ENCODE assay signal across 28 mouse cellular contexts in the genomic region with DNA sequence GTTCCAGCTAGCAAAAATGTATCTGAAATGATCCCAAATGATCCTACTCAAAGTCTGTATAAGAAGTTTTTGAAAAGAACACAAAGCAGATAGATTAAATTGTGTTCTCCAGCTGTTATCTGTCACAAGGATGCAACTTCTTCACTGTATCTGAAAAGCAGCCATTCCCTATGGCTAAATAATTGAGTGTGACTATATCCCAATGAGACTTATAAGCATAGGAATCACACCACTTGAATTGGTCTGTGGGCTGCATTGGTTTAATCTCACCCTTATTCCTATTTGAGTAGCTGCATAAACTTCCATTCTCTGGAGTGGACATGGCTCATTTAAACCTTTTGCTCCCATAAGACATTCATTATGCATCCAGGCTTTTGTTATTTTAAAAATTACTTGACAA.
"Had no signal": no experiment of that assay in that cellular context is flagged by ENCODE, and none has a peak within 500 bp of the region (broad histone marks: within the 10 kb centered on the region; RNA-seq: fewer than 3 reads in every experiment).

No protein-coding gene starts in this region.

- H3K27me3 ChIP-seq: embryonic facial prominence, embryonic 12.5 days; embryonic facial prominence, embryonic 13.5 days; embryonic facial prominence, embryonic 15.5 days; forebrain, embryonic 12.5 days; forebrain, embryonic 13.5 days; forebrain, embryonic 15.5 days had no signal

- H3K36me3 ChIP-seq: embryonic facial prominence, embryonic 10.5 days; embryonic facial prominence, embryonic 12.5 days; embryonic facial prominence, embryonic 13.5 days; embryonic facial prominence, embryonic 15.5 days; forebrain, embryonic 10.5 days; forebrain, embryonic 12.5 days; forebrain, embryonic 15.5 days had no signal

- H3K4me1 ChIP-seq: embryonic facial prominence, embryonic 10.5 days; embryonic facial prominence, embryonic 15.5 days; forebrain, embryonic 10.5 days; forebrain, embryonic 12.5 days; forebrain, embryonic 13.5 days; forebrain, embryonic 15.5 days had no signal

- H3K4me3 ChIP-seq: embryonic facial prominence, embryonic 10.5 days; embryonic facial prominence, embryonic 12.5 days; embryonic facial prominence, embryonic 13.5 days; embryonic facial prominence, embryonic 15.5 days; erythroblast, embryonic 14.5 days; forebrain, embryonic 10.5 days; forebrain, embryonic 12.5 days; forebrain, embryonic 13.5 days; forebrain, embryonic 15.5 days; gastrocnemius, adult 2 months; heart, adult 2 months had no signal

- DNase-seq: cerebellum, adult 2 months; cerebellum, adult 8-10 months; cerebellum, adult 9-10 months; cerebellum, adult 9-11 months; cerebellum, postnatal 10 days; cerebellum, postnatal 14 days; cerebellum, postnatal 25 days; cerebellum, postnatal 36 days; forebrain, postnatal 0 days; gastrocnemius, adult 2 months; gastrocnemius, postnatal 10 days; gastrocnemius, postnatal 14 days; gastrocnemius, postnatal 25 days; gastrocnemius, postnatal 36 days; heart, adult 11 months; heart, adult 18-20 months; heart, adult 2 months had no signal

- H3K27ac ChIP-seq: embryonic facial prominence, embryonic 10.5 days; embryonic facial prominence, embryonic 12.5 days; embryonic facial prominence, embryonic 13.5 days; embryonic facial prominence, embryonic 15.5 days; forebrain, embryonic 10.5 days; forebrain, embryonic 12.5 days; forebrain, embryonic 13.5 days; forebrain, embryonic 15.5 days; gastrocnemius, adult 2 months; heart, adult 2 months had no signal

- H3K9me3 ChIP-seq: embryonic facial prominence, embryonic 10.5 days; embryonic facial prominence, embryonic 12.5 days; embryonic facial prominence, embryonic 13.5 days; embryonic facial prominence, embryonic 15.5 days; forebrain, embryonic 10.5 days; forebrain, embryonic 12.5 days; forebrain, embryonic 13.5 days; forebrain, embryonic 15.5 days had no signal

- ATAC-seq: forebrain, embryonic 13.5 days; forebrain, embryonic 14.5 days; forebrain, embryonic 15.5 days; forebrain, embryonic 16.5 days; forebrain, postnatal 0 days had no signal

- H3K4me2 ChIP-seq: embryonic facial prominence, embryonic 12.5 days; embryonic facial prominence, embryonic 13.5 days; embryonic facial prominence, embryonic 15.5 days; forebrain, embryonic 12.5 days; forebrain, embryonic 13.5 days; forebrain, embryonic 15.5 days had no signal

- H3K9ac ChIP-seq: embryonic facial prominence, embryonic 12.5 days; embryonic facial prominence, embryonic 13.5 days; embryonic facial prominence, embryonic 15.5 days; forebrain, embryonic 12.5 days; forebrain, embryonic 13.5 days; forebrain, embryonic 15.5 days; forebrain, postnatal 0 days had no signal
